Mouse (Mus musculus) midbrain, embryonic 16.5 days (tissue): ENCODE data around the gene Lyl1. TPM values are rescaled to one million over a fixed set of nuclear protein-coding genes. Genes with fewer than 3 reads are reported as not detected.

Source experiments
- ATAC-seq: fragments of 200-750 bp; cut with Nextera tagmentation; 2 replicates; pipeline ENCODE4 v1.8.0; 2017; ENCODE audit warnings: moderate TSS enrichment
- H3K27ac ChIP-seq: fragments of 300-500 bp; sonication (generic); 2 replicates; pipeline ENCODE4 v1.5.1; 2014; ENCODE audit warnings: mild to moderate bottlenecking, low read length, mixed read lengths
- H3K27me3 ChIP-seq: fragments of 300-500 bp; sonication (generic); 2 replicates; pipeline ENCODE4 v1.6.1; 2014; ENCODE audit warnings: low read depth, low read length, mixed read lengths; ENCODE audit not compliant: control insufficient read depth, insufficient read depth
- H3K36me3 ChIP-seq: fragments of 300-500 bp; sonication (generic); 2 replicates; pipeline ENCODE4 v1.6.1; 2014; ENCODE audit warnings: mild to moderate bottlenecking, low read length, moderate library complexity, mixed read lengths; ENCODE audit not compliant: control insufficient read depth, insufficient read depth
- H3K4me1 ChIP-seq: fragments of 300-500 bp; sonication (generic); 2 replicates; pipeline ENCODE4 v1.6.1; 2014; ENCODE audit warnings: mild to moderate bottlenecking, low read length, mixed read lengths; ENCODE audit not compliant: control insufficient read depth, insufficient read depth
- H3K4me2 ChIP-seq: fragments of 300-500 bp; sonication (generic); 2 replicates; pipeline ENCODE4 v1.6.1; 2014; ENCODE audit warnings: mild to moderate bottlenecking, low read length, mixed read lengths
- H3K4me3 ChIP-seq: fragments of 300-500 bp; sonication (generic); 2 replicates; pipeline ENCODE4 v1.5.1; 2014; ENCODE audit warnings: low read depth, mild to moderate bottlenecking, low read length, moderate library complexity, mixed read lengths
- H3K9ac ChIP-seq: fragments of 300-500 bp; sonication (generic); 2 replicates; pipeline ENCODE4 v1.6.1; 2014; ENCODE audit warnings: low read depth, low read length, mixed read lengths
- H3K9me3 ChIP-seq: fragments of 300-500 bp; sonication (generic); replicated peaks from 2 replicates; pipeline ENCODE4 v1.6.1; 2014; ENCODE audit warnings: mild to moderate bottlenecking, low read length, mixed read lengths; ENCODE audit not compliant: control insufficient read depth, poor library complexity, severe bottlenecking
- WGBS: fragments of 180-500 bp; shearing (Covaris S2); extraction: QIAGEN DNeasy Blood & Tissue Kit; methylation state at CpG from one replicate; pipeline ENCODE4 v1.1.7; 2014; 5-methylcytosine and 5-hydroxymethylcytosine counted together
- polyA plus RNA-seq: library from polyadenylated mRNA; unstranded; fragments of >200 nt; fragmentation: Nextera tagmentation; extraction: Ambion mirVana; gene quantifications from 2 replicates; pipeline ENCODE4 v1.2.1, GENCODE M21; 2015

Gene Lyl1
- polyA plus RNA-seq, 1 experiment from 2014 or later = 3.1 TPM

GRCm38 (mm10) chr8:84698288-84698687, 3.0 kb upstream of the Lyl1 start:
- Histone ChIP-seq H3K9me3 (no peaks in the 10 kb centered on the region), H3K4me2 (no peak overlapping the region), H3K36me3 (peaks cover 18% of the 10 kb centered on the region), H3K9ac (no peak overlapping the region), H3K27ac (no peak overlapping the region), H3K4me3 (no peak overlapping the region), H3K4me1 (no peaks in the 10 kb centered on the region), H3K27me3 (peaks cover 20% of the 10 kb centered on the region)
- WGBS = 96% methylated on average over 5 of the region's 5 CpGs
- no peak for ATAC-seq

DNA sequence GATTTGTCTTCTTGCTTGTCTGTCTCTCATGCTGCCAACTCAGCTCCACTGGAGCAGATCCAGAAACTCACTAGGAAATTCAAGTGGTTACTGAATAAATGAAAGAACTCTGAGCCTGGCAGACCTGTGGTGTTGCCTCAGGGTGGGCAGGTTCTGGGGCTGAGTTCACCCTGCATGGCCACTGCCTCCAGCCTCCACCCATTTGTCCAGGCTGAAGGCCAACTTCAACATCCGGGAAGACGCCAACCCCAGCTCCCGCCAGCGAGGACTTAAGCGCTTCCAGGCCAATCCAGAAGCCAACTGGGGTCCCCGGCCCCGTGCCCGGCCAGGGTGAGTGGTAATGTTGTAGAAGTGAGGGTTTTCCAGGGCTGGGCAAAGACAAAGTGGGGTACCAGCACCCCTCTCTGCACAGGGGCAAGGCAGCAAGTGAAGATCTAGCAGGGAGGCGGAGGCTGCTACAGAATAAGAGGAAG, 2.3 kb upstream of the Lyl1 start:
- Histone ChIP-seq H3K4me2 (no peak overlapping the region), H3K27ac (peak overlapping the region; percentile 34; the same call in 1 of the 2 replicates), H3K36me3 (peaks cover 18% of the 10 kb centered on the region), H3K4me1 (peaks cover 1% of the 10 kb centered on the region; the same call in 1 of the 2 replicates), H3K9me3 (no peaks in the 10 kb centered on the region), H3K9ac (no peak overlapping the region), H3K4me3 (no peak overlapping the region), H3K27me3 (peaks cover 27% of the 10 kb centered on the region)
- no peak for ATAC-seq
- 90% methylated on average over 9 of the region's 9 CpGs for WGBS

- ATAC-seq = no peak
- Histone ChIP-seq H3K4me1 (peaks cover 2% of the 10 kb centered on the region; the same call in 1 of the 2 replicates), H3K4me2 (no peak overlapping the region), H3K9me3 (no peaks in the 10 kb centered on the region), H3K4me3 (no peak overlapping the region), H3K36me3 (peaks cover 18% of the 10 kb centered on the region), H3K27ac (peak overlapping the region; percentile 4; the same call in 1 of the 2 replicates), H3K27me3 (peaks cover 28% of the 10 kb centered on the region), H3K9ac (no peak overlapping the region)
- 55% methylated on average over 7 of the region's 7 CpGs for WGBS
Observed at GRCm38 (mm10) chr8:84699861-84700322, 1.4 kb upstream of the Lyl1 start.

DNA sequence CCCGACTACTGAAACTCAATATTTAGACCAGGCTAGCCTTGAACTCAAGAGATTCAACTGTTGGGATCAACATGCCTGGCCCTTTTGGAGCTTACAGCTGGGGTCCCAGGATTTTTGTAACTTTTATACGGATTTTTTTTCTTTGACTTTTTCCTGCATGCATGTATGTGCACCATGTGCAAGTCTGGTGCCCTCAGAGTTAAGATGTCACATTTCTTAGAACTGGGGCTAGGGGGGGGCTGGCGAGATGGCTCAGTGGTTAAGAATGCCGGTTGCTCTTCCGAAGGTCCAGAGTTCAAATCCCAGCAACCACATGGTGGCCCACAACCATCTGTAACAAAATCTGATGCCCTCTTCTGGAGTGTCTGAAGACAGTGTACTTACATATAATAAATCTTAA, 731 bp upstream of the Lyl1 start:
- H3K4me3 ChIP-seq = no peak overlapping the region
- ATAC-seq = no peak
- peaks cover 32% of the 10 kb centered on the region for H3K27me3 ChIP-seq
- H3K9ac ChIP-seq = no peak overlapping the region
- H3K36me3 ChIP-seq = peaks cover 18% of the 10 kb centered on the region
- peaks cover 5% of the 10 kb centered on the region for H3K4me1 ChIP-seq
- no peaks in the 10 kb centered on the region for H3K9me3 ChIP-seq
- WGBS = 79% methylated on average over 5 of the region's 5 CpGs
- H3K4me2 ChIP-seq = no peak overlapping the region
- peak overlapping the region; percentile 4; the same call in 1 of the 2 replicates for H3K27ac ChIP-seq

DNA sequence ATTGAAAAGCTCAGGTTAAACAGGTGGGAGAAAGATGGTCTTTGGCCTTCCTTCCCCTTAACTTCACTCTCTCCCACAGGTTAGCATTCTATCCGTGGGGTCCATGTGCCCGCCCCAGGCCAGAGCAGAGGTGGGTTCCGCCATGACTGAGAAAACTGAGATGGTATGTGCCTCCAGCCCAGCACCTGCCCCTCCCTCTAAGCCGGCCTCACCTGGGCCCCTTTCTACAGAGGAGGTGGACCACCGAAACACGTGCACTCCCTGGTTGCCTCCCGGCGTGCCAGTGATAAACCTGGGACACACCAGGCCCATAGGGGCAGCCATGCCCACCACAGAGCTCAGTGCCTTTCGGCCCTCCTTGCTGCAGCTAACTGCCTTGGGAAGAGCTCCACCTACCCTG, 1.3 kb downstream of the Lyl1 start:
- WGBS = 77% methylated on average over 9 of the region's 9 CpGs
- Histone ChIP-seq H3K27ac (no peak overlapping the region), H3K9ac (no peak overlapping the region), H3K36me3 (peaks cover 9% of the 10 kb centered on the region), H3K4me3 (no peak overlapping the region), H3K4me1 (peaks cover 14% of the 10 kb centered on the region), H3K9me3 (no peaks in the 10 kb centered on the region), H3K27me3 (peaks cover 37% of the 10 kb centered on the region), H3K4me2 (no peak overlapping the region)
- ATAC-seq = no peak

- H3K36me3 ChIP-seq = peaks cover 8% of the 10 kb centered on the region
- no peak overlapping the region for H3K4me2 ChIP-seq
- no peak overlapping the region for H3K9ac ChIP-seq
- H3K27ac ChIP-seq = no peak overlapping the region
- H3K27me3 ChIP-seq = peaks cover 38% of the 10 kb centered on the region
- ATAC-seq = no peak
- 80% methylated on average over 6 of the region's 6 CpGs for WGBS
- H3K9me3 ChIP-seq = no peaks in the 10 kb centered on the region
- no peak overlapping the region for H3K4me3 ChIP-seq
- peaks cover 17% of the 10 kb centered on the region for H3K4me1 ChIP-seq
Observed at GRCm38 (mm10) chr8:84702963-84703465, 1.8 kb downstream of the Lyl1 start.

DNA sequence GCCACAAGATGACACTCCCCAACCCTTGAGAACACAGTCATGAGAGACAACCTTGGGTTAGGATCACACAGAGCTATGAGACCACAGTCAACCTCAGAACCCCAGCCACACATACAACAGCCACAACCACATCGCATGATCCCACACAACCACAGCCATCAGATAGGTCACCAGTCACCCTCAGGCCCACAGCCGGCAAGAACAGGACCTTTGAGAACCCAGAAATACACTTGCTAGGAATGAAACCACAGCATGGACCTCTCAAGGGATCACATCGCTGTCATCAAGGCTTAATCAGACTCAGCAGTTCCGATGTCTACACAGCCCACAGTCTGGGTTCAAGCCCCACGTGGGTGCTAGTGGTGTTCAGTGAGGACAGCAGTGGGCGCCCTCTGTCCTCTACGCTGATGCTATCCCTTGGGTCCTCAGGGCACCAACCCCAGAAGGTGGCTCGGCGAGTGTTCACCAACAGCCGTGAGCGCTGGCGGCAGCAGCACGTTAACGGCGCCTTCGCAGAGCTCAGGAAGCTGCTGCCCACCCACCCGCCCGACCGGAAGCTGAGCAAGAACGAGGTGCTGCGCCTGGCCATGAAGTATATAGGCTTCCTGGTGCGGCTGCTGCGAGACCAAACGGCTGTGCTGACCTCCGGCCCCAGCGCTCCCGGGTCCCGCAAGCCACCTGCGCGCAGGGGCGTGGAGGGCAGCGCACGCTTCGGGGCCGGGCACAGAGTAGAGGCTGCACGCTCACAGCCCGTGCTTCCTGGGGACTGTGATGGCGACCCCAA, 2.4 kb downstream of the Lyl1 start:
- H3K9ac ChIP-seq = no peak overlapping the region

DNA sequence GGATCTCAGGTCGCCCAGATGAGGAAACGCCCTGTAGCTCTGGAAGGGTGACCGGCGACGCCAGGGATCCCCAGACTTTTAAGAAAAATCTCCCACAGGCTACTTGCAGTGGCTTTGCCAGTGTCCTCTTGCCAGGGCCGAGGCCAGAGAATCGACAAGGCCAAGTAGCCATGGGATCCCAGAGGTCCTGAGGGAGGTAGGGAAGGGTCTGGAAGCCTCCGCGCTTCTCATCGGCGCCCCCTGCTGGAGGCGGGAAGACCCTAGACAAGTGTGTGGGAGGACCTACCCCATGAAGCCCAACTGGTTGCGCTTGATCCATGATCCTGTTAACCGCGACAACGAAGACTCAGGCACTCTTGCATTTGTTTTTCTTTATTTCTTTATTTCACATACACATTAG, 3.1 kb downstream of the Lyl1 start:
- 3% methylated on average over 16 of the region's 16 CpGs for WGBS
- Histone ChIP-seq H3K9me3 (no peaks in the 10 kb centered on the region), H3K27me3 (peaks cover 38% of the 10 kb centered on the region), H3K36me3 (peaks cover 2% of the 10 kb centered on the region), H3K4me3 (no peak overlapping the region), H3K9ac (no peak overlapping the region), H3K4me1 (peaks cover 20% of the 10 kb centered on the region), H3K27ac (peak overlapping the region; percentile 35; the same call in 1 of the 2 replicates), H3K4me2 (peak overlapping the region; percentile 24; the same call in 1 of the 2 replicates)
- no peak for ATAC-seq

More for the DNA sequence above, 2.4 kb downstream of the Lyl1 start:
- H3K27ac ChIP-seq = peak overlapping the region; percentile 35; the same call in 1 of the 2 replicates
- no peak for ATAC-seq
- peak overlapping the region; percentile 24; the same call in 1 of the 2 replicates for H3K4me2 ChIP-seq
- H3K9me3 ChIP-seq = no peaks in the 10 kb centered on the region
- WGBS = 12% methylated on average over 38 of the region's 38 CpGs
- peaks cover 20% of the 10 kb centered on the region for H3K4me1 ChIP-seq
- peaks cover 6% of the 10 kb centered on the region for H3K36me3 ChIP-seq
- no peak overlapping the region for H3K4me3 ChIP-seq
- H3K27me3 ChIP-seq = peaks cover 38% of the 10 kb centered on the region
